In the genomic region with DNA sequence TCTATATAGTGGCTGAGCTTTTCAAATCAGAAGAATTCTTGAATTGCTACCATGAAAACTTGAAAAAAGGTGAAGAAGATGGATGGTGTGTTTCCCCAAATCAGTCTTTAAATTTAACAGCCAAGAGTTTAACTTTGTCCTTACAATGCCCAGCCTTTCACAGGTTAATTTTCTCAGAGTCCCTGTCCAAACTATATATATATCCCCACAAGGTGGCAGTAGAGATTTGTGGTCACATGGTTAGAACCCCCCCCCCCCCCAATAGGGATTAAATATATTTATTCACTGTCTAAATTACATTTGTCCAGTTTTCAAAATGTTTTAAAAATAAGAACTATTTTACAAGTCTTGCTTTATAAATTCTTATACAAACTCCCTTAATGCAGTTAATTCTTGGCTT, we compare ENCODE assay signal across 16 mouse cellular contexts.
DNase-seq lines count a peak whose midpoint lies in the region; ATAC-seq and TF ChIP-seq lines count a peak whose summit lies in the region.
"Had no signal": no experiment of that assay in that cellular context is flagged by ENCODE, and none has a peak within 500 bp of the region (broad histone marks: within the 10 kb centered on the region; RNA-seq: fewer than 3 reads in every experiment).

No protein-coding gene starts in this region.

- H3K36me3 ChIP-seq in heart, postnatal 0 days (replicated peaks; ENCODE audit: control insufficient read depth, insufficient read depth, low read length) = no peaks in the 10 kb centered on the region
- no peaks in the 10 kb centered on the region for H3K36me3 ChIP-seq in heart, embryonic 11.5 days (ENCODE audit: control insufficient read depth, insufficient read depth, low read length)
- no peaks in the 10 kb centered on the region for H3K36me3 ChIP-seq in liver, postnatal 0 days (replicated peaks; ENCODE audit: insufficient read depth, low read length)
- H3K36me3 ChIP-seq: forebrain, embryonic 10.5 days; heart, embryonic 10.5 days; midbrain, embryonic 13.5 days had no signal

- no peak for TF ChIP-seq EP300 in heart, postnatal 0 days (IDR thresholded peaks at IDR 0.05; ENCODE audit: low read depth)
- no peak for TF ChIP-seq EP300 in liver, postnatal 0 days (IDR thresholded peaks at IDR 0.05; ENCODE audit: low read depth)

- H3K4me3 ChIP-seq in heart, postnatal 0 days (ENCODE audit: low read depth, low read length) = no peak overlapping the region
- no peak overlapping the region for H3K4me3 ChIP-seq in heart, embryonic 11.5 days (ENCODE audit: low read depth, low read length)
- no peak overlapping the region for H3K4me3 ChIP-seq in liver, postnatal 0 days (ENCODE audit: low read depth, low read length)
- H3K4me3 ChIP-seq: forebrain, embryonic 10.5 days; heart, embryonic 10.5 days; midbrain, embryonic 13.5 days had no signal

- H3K4me1 ChIP-seq in heart, postnatal 0 days (ENCODE audit: control insufficient read depth, insufficient read depth) = no peaks in the 10 kb centered on the region
- H3K4me1 ChIP-seq in heart, embryonic 11.5 days (ENCODE audit: control insufficient read depth, insufficient read depth, low read length) = no peaks in the 10 kb centered on the region
- H3K4me1 ChIP-seq in liver, postnatal 0 days (ENCODE audit: insufficient read depth) = no peaks in the 10 kb centered on the region
- H3K4me1 ChIP-seq: heart, embryonic 10.5 days; midbrain, embryonic 13.5 days had no signal

- no peak overlapping the region for H3K9ac ChIP-seq in heart, postnatal 0 days (replicated peaks; ENCODE audit: low read depth, low read length)
- no peak overlapping the region for H3K9ac ChIP-seq in heart, embryonic 11.5 days (ENCODE audit: low read depth, low read length)
- no peak overlapping the region for H3K9ac ChIP-seq in liver, postnatal 0 days (replicated peaks)
- H3K9ac ChIP-seq: midbrain, embryonic 13.5 days had no signal

- no peak overlapping the region for H3K27ac ChIP-seq in heart, postnatal 0 days (ENCODE audit: low read depth)
- no peak overlapping the region for H3K27ac ChIP-seq in heart, embryonic 11.5 days (ENCODE audit: low read depth, low read length)
- H3K27ac ChIP-seq in liver, postnatal 0 days (ENCODE audit: low read depth) = no peak overlapping the region
- H3K27ac ChIP-seq: forebrain, embryonic 10.5 days; heart, embryonic 10.5 days; midbrain, embryonic 13.5 days had no signal

- no peaks in the 10 kb centered on the region for H3K27me3 ChIP-seq in heart, postnatal 0 days (ENCODE audit: control insufficient read depth, insufficient read depth, low read length)
- H3K27me3 ChIP-seq in heart, embryonic 11.5 days (ENCODE audit: control insufficient read depth, insufficient read depth, low read length) = no peaks in the 10 kb centered on the region
- no peaks in the 10 kb centered on the region for H3K27me3 ChIP-seq in liver, postnatal 0 days (ENCODE audit: insufficient read depth, low read length)
- H3K27me3 ChIP-seq: midbrain, embryonic 13.5 days had no signal

- H3K9me3 ChIP-seq in heart, postnatal 0 days (replicated peaks; ENCODE audit: control insufficient read depth, low read length) = no peaks in the 10 kb centered on the region
- no peaks in the 10 kb centered on the region for H3K9me3 ChIP-seq in heart, embryonic 11.5 days (replicated peaks; ENCODE audit: control insufficient read depth, low read length)
- no peaks in the 10 kb centered on the region for H3K9me3 ChIP-seq in liver, postnatal 0 days (ENCODE audit: low read length)
- H3K9me3 ChIP-seq: forebrain, embryonic 10.5 days; heart, embryonic 10.5 days had no signal

- no peak for ATAC-seq in heart, postnatal 0 days (ENCODE audit: insufficient read depth, low read depth)
- no peak for ATAC-seq in heart, embryonic 11.5 days (replicated peaks; ENCODE audit: insufficient number of reproducible peaks, low FRiP score, low TSS enrichment)
- ATAC-seq in liver, postnatal 0 days = no peak
- ATAC-seq: midbrain, embryonic 13.5 days had no signal

- peak; percentile 15 for DNase-seq in heart, postnatal 0 days (ENCODE audit: low spot score)
- no peak for DNase-seq in liver, postnatal 0 days
- no peak for DNase-seq in liver
- DNase-seq in NIH3T3 (ENCODE audit: low read depth) = peak; percentile 2
- DNase-seq in retina, embryonic 14.5 days (ENCODE audit: low spot score) = peak; percentile 61
- DNase-seq in adrenal gland, postnatal 14 days = no peak
- DNase-seq in adrenal gland, adult 8-10 months = no peak
- DNase-seq: cerebellum, adult 18-20 months; kidney, adult 11 months; lung, postnatal 4 days; spleen, adult 18-20 months had no signal

- H3K4me2 ChIP-seq in heart, postnatal 0 days (ENCODE audit: low read depth, low read length) = no peak overlapping the region
- H3K4me2 ChIP-seq in heart, embryonic 11.5 days = no peak overlapping the region
- no peak overlapping the region for H3K4me2 ChIP-seq in liver, postnatal 0 days (ENCODE audit: low read depth, low read length)
- H3K4me2 ChIP-seq: liver, embryonic 11.5 days; midbrain, embryonic 13.5 days had no signal

- peak; percentile 27 for TF ChIP-seq CTCF in heart, postnatal 0 days (IDR thresholded peaks at IDR 0.05; ENCODE audit: low read depth)
- TF ChIP-seq CTCF in liver, postnatal 0 days (IDR thresholded peaks at IDR 0.05; ENCODE audit: low read depth) = peak; percentile 49

Comparison
In these comparisons a context has a peak if more than half of its experiments do, and no peak if none do; other contexts are left out.
1. DNase-seq: peak in heart, postnatal 0 days (single experiment), NIH3T3 (single experiment) and retina, embryonic 14.5 days (single experiment); none in liver, postnatal 0 days (single experiment), liver (single experiment), adrenal gland, postnatal 14 days (single experiment) and adrenal gland, adult 8-10 months (single experiment).